In genomic region chr1:51914095-51914494, GRCm38 (mm10) we compare ENCODE assay signal across 9 mouse cellular contexts. TPM values are rescaled to one million over a fixed set of nuclear protein-coding genes. Genes with fewer than 3 reads are reported as not detected.
A peak's percentile ranks its signal among the peaks of the same experiment; 100 is the strongest.
DNase-seq lines count a peak whose midpoint lies in the region; ATAC-seq and TF ChIP-seq lines count a peak whose summit lies in the region.
"Had no signal": no experiment of that assay in that cellular context is flagged by ENCODE, and none has a peak within 500 bp of the region (broad histone marks: within the 10 kb centered on the region; RNA-seq: fewer than 3 reads in every experiment).

No protein-coding gene starts in this region.

- TF ChIP-seq CTCF in layer of hippocampus, adult 2 months (conservative IDR thresholded peaks at IDR 0.05) = no peak

- no peak for DNase-seq in kidney, postnatal 14 days
- DNase-seq in forebrain, embryonic 11.5 days (ENCODE audit: low spot score) = no peak
- DNase-seq in limb, embryonic 10.5 days (ENCODE audit: low spot score) = no peak
- DNase-seq in layer of hippocampus, adult 2 months (ENCODE audit: low spot score in 2 of 2) = no peak
- DNase-seq in urinary bladder, postnatal 14 days (ENCODE audit: low spot score) = no peak
- DNase-seq in kidney, postnatal 36 days = no peak

- peak overlapping the region; percentile 96 for H3K4me3 ChIP-seq in kidney, embryonic 16.5 days (ENCODE audit: low read length)
- H3K4me3 ChIP-seq in forebrain, embryonic 11.5 days (ENCODE audit: low read depth, low read length) = no peak overlapping the region
- H3K4me3 ChIP-seq in limb, embryonic 10.5 days = peak overlapping the region; percentile 91
- H3K4me3 ChIP-seq in neural tube, embryonic 14.5 days (ENCODE audit: low read depth, low read length) = peak overlapping the region; percentile 81; the same call in 1 of the 2 replicates
- H3K4me3 ChIP-seq in layer of hippocampus, adult 2 months = no peak overlapping the region

- no peaks in the 10 kb centered on the region for H3K36me3 ChIP-seq in kidney, embryonic 16.5 days (ENCODE audit: insufficient read depth, low read length)
- H3K36me3 ChIP-seq in forebrain, embryonic 11.5 days (ENCODE audit: control insufficient read depth, insufficient read depth, low read length) = no peaks in the 10 kb centered on the region
- peaks cover 33% of the 10 kb centered on the region for H3K36me3 ChIP-seq in limb, embryonic 10.5 days
- no peaks in the 10 kb centered on the region for H3K36me3 ChIP-seq in neural tube, embryonic 14.5 days (ENCODE audit: control insufficient read depth, insufficient read depth, low read length)
- H3K36me3 ChIP-seq: G1E had no signal

- no peak for ATAC-seq in kidney, embryonic 16.5 days (ENCODE audit: low FRiP score, low TSS enrichment)
- ATAC-seq in forebrain, embryonic 11.5 days (replicated peaks; ENCODE audit: low FRiP score) = no peak
- ATAC-seq in neural tube, embryonic 14.5 days (ENCODE audit: low read depth) = no peak

- H3K9ac ChIP-seq in kidney, embryonic 16.5 days (replicated peaks; ENCODE audit: low read length) = no peak overlapping the region
- no peak overlapping the region for H3K9ac ChIP-seq in forebrain, embryonic 11.5 days (ENCODE audit: low read length)
- H3K9ac ChIP-seq in neural tube, embryonic 14.5 days (replicated peaks; ENCODE audit: low read depth, low read length) = no peak overlapping the region

- H3K4me1 ChIP-seq in kidney, embryonic 16.5 days (ENCODE audit: insufficient read depth, low read length) = peaks cover 41% of the 10 kb centered on the region
- H3K4me1 ChIP-seq in forebrain, embryonic 11.5 days (replicated peaks; ENCODE audit: control insufficient read depth, insufficient read depth, low read length) = peaks cover 12% of the 10 kb centered on the region; the same call in 1 of the 2 replicates
- H3K4me1 ChIP-seq in limb, embryonic 10.5 days = peaks cover 45% of the 10 kb centered on the region
- peaks cover 27% of the 10 kb centered on the region; the same call in 1 of the 2 replicates for H3K4me1 ChIP-seq in neural tube, embryonic 14.5 days (ENCODE audit: control insufficient read depth, insufficient read depth, low read length)

- no peak overlapping the region for H3K27ac ChIP-seq in kidney, embryonic 16.5 days (ENCODE audit: low read length)
- no peak overlapping the region for H3K27ac ChIP-seq in forebrain, embryonic 11.5 days (ENCODE audit: low read depth, low read length)
- H3K27ac ChIP-seq in limb, embryonic 10.5 days = peak overlapping the region; percentile 99; the same call in 1 of the 2 replicates
- peak overlapping the region; percentile 10; the same call in 1 of the 2 replicates for H3K27ac ChIP-seq in neural tube, embryonic 14.5 days (ENCODE audit: low read depth, low read length)
- H3K27ac ChIP-seq in layer of hippocampus, adult 2 months = no peak overlapping the region

- no peaks in the 10 kb centered on the region for H3K27me3 ChIP-seq in kidney, embryonic 16.5 days (ENCODE audit: insufficient read depth, low read length)
- H3K27me3 ChIP-seq in forebrain, embryonic 11.5 days (ENCODE audit: control insufficient read depth, insufficient read depth, low read length) = no peaks in the 10 kb centered on the region
- H3K27me3 ChIP-seq in limb, embryonic 10.5 days (ENCODE audit: low read depth, poor library complexity, severe bottlenecking) = no peaks in the 10 kb centered on the region
- H3K27me3 ChIP-seq in neural tube, embryonic 14.5 days (ENCODE audit: control insufficient read depth, insufficient read depth, low read length) = no peaks in the 10 kb centered on the region

- H3K9me3 ChIP-seq in kidney, embryonic 16.5 days (ENCODE audit: low read length) = no peaks in the 10 kb centered on the region
- H3K9me3 ChIP-seq in forebrain, embryonic 11.5 days (ENCODE audit: control insufficient read depth, low read length) = no peaks in the 10 kb centered on the region
- no peaks in the 10 kb centered on the region for H3K9me3 ChIP-seq in limb, embryonic 10.5 days (replicated peaks)
- H3K9me3 ChIP-seq in neural tube, embryonic 14.5 days (ENCODE audit: control insufficient read depth, low read length) = no peaks in the 10 kb centered on the region

- H3K4me2 ChIP-seq in kidney, embryonic 16.5 days (replicated peaks; ENCODE audit: low read depth, low read length) = peak overlapping the region; percentile 71
- peak overlapping the region; percentile 68; the same call in 1 of the 2 replicates for H3K4me2 ChIP-seq in forebrain, embryonic 11.5 days (ENCODE audit: low read depth, low read length, severe bottlenecking)
- peak overlapping the region; percentile 71 for H3K4me2 ChIP-seq in neural tube, embryonic 14.5 days (ENCODE audit: low read depth, low read length)

- 73% methylated on average over 3 of the region's 3 CpGs for WGBS in kidney, embryonic 16.5 days
- WGBS in forebrain, embryonic 11.5 days = 80% methylated on average over 3 of the region's 3 CpGs
- 87% methylated on average over 3 of the region's 3 CpGs for WGBS in limb, embryonic 10.5 days
- 70% methylated on average over 3 of the region's 3 CpGs for WGBS in neural tube, embryonic 14.5 days

RNA-seq across cellular contexts. Expression of gene Myo1b, which starts 1.8 kb away (rescaled TPM):
- 68.3 and 68.8 TPM in 2 replicates for polyA plus RNA-seq in kidney, embryonic 16.5 days (2015; fragmentation: Nextera tagmentation; extraction: Ambion mirVana)
- 109 and 117 TPM in 2 replicates for polyA plus RNA-seq in forebrain, embryonic 11.5 days (2014; fragmentation: Nextera tagmentation; extraction: Ambion mirVana)
- 103 and 115 TPM in 2 replicates for polyA plus RNA-seq in limb, embryonic 10.5 days (2016; fragmentation: Nextera tagmentation; extraction: Ambion mirVana)
- 74.8 and 82.6 TPM in 2 replicates for polyA plus RNA-seq in neural tube, embryonic 14.5 days (2014; fragmentation: Nextera tagmentation; extraction: Ambion mirVana)
- 10 to 100 TPM; 16.0 to 17.4 TPM for total RNA-seq in layer of hippocampus, adult 2 months (2021)
- polyA plus RNA-seq: G1E had no signal

Comparison
In these comparisons a context has a peak if more than half of its experiments do, and no peak if none do; other contexts are left out.
1. H3K27ac ChIP-seq: peak in limb, embryonic 10.5 days (single experiment) and neural tube, embryonic 14.5 days (single experiment); none in kidney, embryonic 16.5 days (single experiment), forebrain, embryonic 11.5 days (single experiment) and layer of hippocampus, adult 2 months (single experiment).
2. H3K4me3 ChIP-seq: peak in kidney, embryonic 16.5 days (single experiment), limb, embryonic 10.5 days (single experiment) and neural tube, embryonic 14.5 days (single experiment); none in forebrain, embryonic 11.5 days (single experiment) and layer of hippocampus, adult 2 months (single experiment).
3. Peak in every context shown above with its lines, with median percentiles within 50 percentile points of each other: H3K4me2 ChIP-seq.